Mouse (Mus musculus): ENCODE data around the gene Sf3a1. TPM values are rescaled to one million over a fixed set of nuclear protein-coding genes. Genes with fewer than 3 reads are reported as not detected.

The Sf3a1 gene
- polyA plus RNA-seq, 1 experiment from 2014 or later = 71.4 TPM

DNA sequence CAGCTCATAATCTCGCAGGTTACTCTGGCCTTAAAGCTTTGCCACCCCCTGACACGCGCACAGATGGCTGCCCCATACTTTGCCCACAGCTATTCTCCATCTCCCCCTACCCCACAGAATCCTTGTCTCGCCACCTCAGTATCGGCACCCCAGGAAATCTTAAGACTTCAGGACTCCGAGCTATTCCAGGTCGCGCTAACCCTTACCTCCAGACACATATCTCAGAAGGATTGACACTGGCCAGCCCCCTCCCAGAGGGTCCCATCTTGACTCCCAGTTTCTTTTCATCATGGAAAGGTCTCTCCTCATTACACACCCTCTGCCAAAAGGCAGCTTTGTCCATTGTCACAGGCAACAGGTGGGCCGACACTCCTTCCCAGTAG lies 27.2 kb downstream of the Sf3a1 start:
- ATAC-seq (ENCODE audit: insufficient number of reproducible peaks, insufficient read depth, low FRiP score, low TSS enrichment, low read depth) = no peak
- 12% methylated on average over 9 of the region's 9 CpGs for WGBS
- 0 out of 2 replicates have a peak, but pooled peaks cover 4% of the 10 kb centered on the region for H3K27me3 ChIP-seq

DNA sequence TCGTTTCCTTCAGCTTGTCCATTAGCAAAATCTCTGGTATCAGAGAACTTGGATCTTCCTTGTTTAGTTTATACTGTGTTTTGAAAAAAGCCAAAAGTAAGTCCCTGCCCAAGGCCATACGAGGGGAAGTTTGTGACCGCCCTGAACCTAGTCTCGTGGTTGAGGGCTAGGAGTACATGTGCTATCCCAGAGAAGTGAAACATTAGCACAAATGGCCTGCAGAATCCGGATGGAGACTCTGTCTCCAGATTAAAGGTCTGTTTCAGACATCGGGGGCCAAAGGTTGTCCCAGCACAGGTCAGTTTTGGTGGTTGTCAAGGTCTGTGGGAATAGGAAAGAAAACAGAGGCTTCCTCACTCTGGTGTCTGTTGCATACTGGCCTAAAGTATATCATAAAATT lies 29.0 kb downstream of the Sf3a1 start:
- Histone ChIP-seq H3K27ac (no peak overlapping the region), H3K9ac (replicated peaks) (no peak overlapping the region), H3K4me1 (replicated peaks) (peaks cover 36% of the 10 kb centered on the region), H3K4me3 (replicated peaks) (no peak overlapping the region), H3K4me2 (no peak overlapping the region), H3K9me3 (no peaks in the 10 kb centered on the region), H3K27me3 (0 out of 2 replicates have a peak, but pooled peaks cover 4% of the 10 kb centered on the region), H3K36me3 (no peaks in the 10 kb centered on the region)
- no peak for ATAC-seq (ENCODE audit: insufficient number of reproducible peaks, insufficient read depth, low FRiP score, low TSS enrichment, low read depth)
- WGBS = 93% methylated on average over 6 of the region's 6 CpGs

More for the DNA sequence above, 27.2 kb downstream of the Sf3a1 start:
- Histone ChIP-seq H3K27ac (no peak overlapping the region; the same call in 1 of the 2 replicates), H3K4me1 (replicated peaks) (peaks cover 31% of the 10 kb centered on the region), H3K9ac (replicated peaks) (peak overlapping the region; percentile 88), H3K4me2 (peak overlapping the region; percentile 82), H3K36me3 (peaks cover 11% of the 10 kb centered on the region), H3K4me3 (replicated peaks) (peak overlapping the region; percentile 84), H3K9me3 (no peaks in the 10 kb centered on the region)

DNA sequence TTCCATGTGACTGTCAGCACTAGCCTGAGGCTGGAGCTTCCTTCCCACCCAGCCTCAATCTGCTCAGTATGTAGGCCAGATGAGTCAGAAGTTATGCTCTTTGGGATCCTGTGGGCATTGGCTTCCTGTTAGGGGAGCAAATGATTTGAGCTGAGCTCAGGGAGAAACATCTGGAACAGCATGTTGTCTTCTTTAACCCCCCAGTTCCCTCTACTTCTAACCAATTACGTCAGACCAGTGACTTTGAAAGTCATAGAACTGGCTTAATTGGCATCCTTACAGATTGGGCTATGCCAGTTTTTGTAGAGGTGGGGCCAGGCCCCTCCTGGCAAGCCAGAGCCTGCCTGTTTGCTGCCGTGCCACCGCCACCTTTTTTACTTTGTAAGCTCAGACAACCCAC lies 30.5 kb downstream of the Sf3a1 start:
- H3K4me2 ChIP-seq = no peak overlapping the region
- no peak overlapping the region for H3K27ac ChIP-seq
- 49% methylated on average over 3 of the region's 3 CpGs for WGBS
- ATAC-seq (ENCODE audit: insufficient number of reproducible peaks, insufficient read depth, low FRiP score, low TSS enrichment, low read depth) = no peak
- H3K27me3 ChIP-seq = 0 out of 2 replicates have a peak, but pooled peaks cover 4% of the 10 kb centered on the region
- H3K4me1 ChIP-seq (replicated peaks) = peaks cover 36% of the 10 kb centered on the region
- H3K9me3 ChIP-seq = no peaks in the 10 kb centered on the region
- H3K36me3 ChIP-seq = no peaks in the 10 kb centered on the region
- H3K4me3 ChIP-seq (replicated peaks) = no peak overlapping the region
- no peak overlapping the region for H3K9ac ChIP-seq (replicated peaks)

DNA sequence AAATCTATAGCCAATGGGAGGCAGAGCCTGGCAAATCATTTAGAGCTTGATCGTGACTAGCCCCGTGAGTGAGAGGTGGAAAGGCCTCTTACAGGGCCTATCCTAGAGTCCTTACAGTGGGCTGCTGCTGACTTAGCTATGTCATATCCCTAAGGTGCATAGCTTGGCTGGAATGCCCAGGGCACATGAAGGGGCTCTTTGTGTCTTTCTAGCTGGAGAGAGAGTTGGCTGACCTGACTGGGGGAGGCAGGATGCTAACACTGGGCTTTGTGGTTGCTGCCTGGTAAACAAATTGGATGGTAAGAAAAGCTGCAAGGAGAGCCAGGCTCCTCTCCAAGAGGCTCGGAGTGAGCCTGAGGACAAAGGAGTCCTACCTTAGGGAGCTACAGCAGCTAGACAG lies 32.6 kb downstream of the Sf3a1 start:
- ATAC-seq (ENCODE audit: insufficient number of reproducible peaks, insufficient read depth, low FRiP score, low TSS enrichment, low read depth) = no peak
- Histone ChIP-seq H3K9me3 (no peaks in the 10 kb centered on the region), H3K27ac (peak overlapping the region; percentile 79), H3K27me3 (0 out of 2 replicates have a peak, but pooled peaks cover 2% of the 10 kb centered on the region), H3K9ac (replicated peaks) (no peak overlapping the region), H3K4me1 (replicated peaks) (peaks cover 32% of the 10 kb centered on the region), H3K4me2 (no peak overlapping the region), H3K4me3 (replicated peaks) (no peak overlapping the region), H3K36me3 (0 out of 2 replicates have a peak, but pooled peaks cover 2% of the 10 kb centered on the region)
- WGBS = 71% methylated on average over 3 of the region's 3 CpGs

DNA sequence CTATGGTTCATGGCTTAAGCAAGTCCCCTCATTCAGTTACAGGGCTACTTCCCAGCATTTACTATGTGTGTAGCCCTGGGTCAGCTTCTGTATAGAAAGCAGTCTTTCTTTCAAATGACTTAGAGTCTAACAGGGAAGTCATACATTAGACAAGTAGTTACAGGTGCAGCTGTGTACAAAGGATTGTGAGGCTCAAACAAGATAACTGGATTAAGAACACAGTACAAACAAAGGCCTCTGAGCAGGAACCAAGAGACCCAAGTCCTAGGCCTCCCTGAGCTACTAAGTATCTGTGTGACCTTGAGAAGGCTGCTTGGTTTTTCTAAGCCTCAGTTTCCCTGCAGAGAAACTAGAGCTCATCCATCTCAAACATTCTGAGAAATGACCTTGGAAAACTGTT lies 33.3 kb downstream of the Sf3a1 start:
- Histone ChIP-seq H3K9me3 (no peaks in the 10 kb centered on the region), H3K36me3 (0 out of 2 replicates have a peak, but pooled peaks cover 2% of the 10 kb centered on the region), H3K4me1 (replicated peaks) (peaks cover 29% of the 10 kb centered on the region), H3K9ac (replicated peaks) (no peak overlapping the region), H3K27ac (peak overlapping the region; percentile 79; the same call in 1 of the 2 replicates), H3K4me2 (no peak overlapping the region), H3K4me3 (replicated peaks) (no peak overlapping the region), H3K27me3 (no peaks in the 10 kb centered on the region)
- ATAC-seq (ENCODE audit: insufficient number of reproducible peaks, insufficient read depth, low FRiP score, low TSS enrichment, low read depth) = no peak

DNA sequence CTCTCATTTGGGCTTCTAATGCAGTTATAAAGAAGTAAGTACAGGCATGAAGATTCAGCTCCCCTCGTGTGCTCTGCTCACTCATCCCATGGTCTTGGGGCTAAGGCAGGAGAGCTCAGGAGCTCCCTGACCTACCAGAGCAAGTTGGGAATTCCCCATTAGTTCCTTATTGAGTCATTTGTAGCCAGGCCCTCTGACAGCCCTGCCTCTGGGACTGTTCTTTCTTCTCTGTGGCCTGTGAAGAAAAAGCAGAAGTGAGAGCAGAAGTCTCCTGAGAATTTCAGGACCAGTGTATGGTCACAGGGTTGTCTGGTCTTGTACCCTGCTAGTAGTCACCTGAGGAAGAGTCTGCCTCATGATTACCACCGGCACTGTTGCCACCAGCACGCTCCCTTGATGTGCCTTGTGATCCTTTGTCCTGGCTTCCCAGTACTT lies 35.5 kb downstream of the Sf3a1 start:
- no peaks in the 10 kb centered on the region for H3K27me3 ChIP-seq
- H3K27ac ChIP-seq = no peak overlapping the region
- 0 out of 2 replicates have a peak, but pooled peaks cover 2% of the 10 kb centered on the region for H3K36me3 ChIP-seq
- H3K9ac ChIP-seq (replicated peaks) = no peak overlapping the region
- 77% methylated on average over 3 of the region's 3 CpGs for WGBS
- no peak for ATAC-seq (ENCODE audit: insufficient number of reproducible peaks, insufficient read depth, low FRiP score, low TSS enrichment, low read depth)
- no peaks in the 10 kb centered on the region for H3K9me3 ChIP-seq
- H3K4me1 ChIP-seq (replicated peaks) = peaks cover 22% of the 10 kb centered on the region
- H3K4me3 ChIP-seq (replicated peaks) = no peak overlapping the region
- no peak overlapping the region for H3K4me2 ChIP-seq

DNA sequence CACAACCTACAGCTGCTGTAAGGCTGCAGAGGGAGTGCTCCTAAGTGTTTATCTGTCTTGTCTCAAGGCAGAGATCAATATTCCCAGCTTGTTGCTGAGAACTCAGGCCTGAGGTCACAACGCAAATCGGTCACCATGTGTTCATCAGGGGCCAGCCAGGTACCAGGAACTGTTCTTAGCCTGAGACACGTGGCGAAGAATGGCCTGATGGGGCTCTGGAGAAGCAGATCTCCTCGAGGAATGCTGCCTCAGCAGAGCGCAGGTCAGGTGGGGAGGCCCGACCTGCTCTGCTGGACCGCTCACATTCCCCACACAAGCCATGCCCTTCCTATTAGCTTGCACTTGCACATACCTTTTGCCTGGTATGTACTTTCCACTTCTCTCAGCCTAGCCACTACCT lies 36.5 kb downstream of the Sf3a1 start:
- no peak for ATAC-seq (ENCODE audit: insufficient number of reproducible peaks, insufficient read depth, low FRiP score, low TSS enrichment, low read depth)
- 65% methylated on average over 8 of the region's 8 CpGs for WGBS

DNA sequence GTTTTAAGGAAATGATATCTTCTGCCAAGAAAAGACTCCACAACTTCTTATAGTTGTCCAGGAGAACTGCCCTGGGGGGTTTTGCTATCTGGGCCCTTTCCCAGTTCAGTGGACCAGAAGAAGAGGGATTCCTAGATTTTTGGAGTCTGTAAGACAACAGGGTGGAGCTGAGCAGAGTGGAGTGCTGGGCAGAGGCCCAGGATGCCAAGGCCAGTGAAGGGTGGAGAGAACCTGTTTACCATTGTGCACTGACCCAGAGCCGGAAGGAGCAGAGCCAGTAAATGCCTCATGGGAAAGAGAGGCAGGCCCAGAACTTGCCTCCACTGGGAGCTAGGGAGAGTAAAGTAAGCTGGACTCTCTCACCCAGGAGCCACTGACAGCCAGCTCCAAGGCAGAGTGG lies 37.5 kb downstream of the Sf3a1 start:
- WGBS = 94% methylated on average over 1 of the region's 1 CpGs
- ATAC-seq (ENCODE audit: insufficient number of reproducible peaks, insufficient read depth, low FRiP score, low TSS enrichment, low read depth) = no peak
- Histone ChIP-seq H3K4me3 (replicated peaks) (no peak overlapping the region), H3K27ac (no peak overlapping the region), H3K36me3 (0 out of 2 replicates have a peak, but pooled peaks cover 2% of the 10 kb centered on the region), H3K9me3 (no peaks in the 10 kb centered on the region), H3K9ac (replicated peaks) (no peak overlapping the region), H3K4me1 (replicated peaks) (0 out of 2 replicates have a peak, but pooled peaks cover 1% of the 10 kb centered on the region), H3K4me2 (no peak overlapping the region), H3K27me3 (no peaks in the 10 kb centered on the region)

More for the DNA sequence above, 36.5 kb downstream of the Sf3a1 start:
- H3K27ac ChIP-seq = peak overlapping the region; percentile 12; the same call in 1 of the 2 replicates
- H3K9me3 ChIP-seq = no peaks in the 10 kb centered on the region
- H3K4me2 ChIP-seq = no peak overlapping the region
- H3K4me1 ChIP-seq (replicated peaks) = peaks cover 12% of the 10 kb centered on the region
- no peaks in the 10 kb centered on the region for H3K27me3 ChIP-seq
- H3K36me3 ChIP-seq = 0 out of 2 replicates have a peak, but pooled peaks cover 2% of the 10 kb centered on the region
- no peak overlapping the region for H3K9ac ChIP-seq (replicated peaks)
- no peak overlapping the region for H3K4me3 ChIP-seq (replicated peaks)

DNA sequence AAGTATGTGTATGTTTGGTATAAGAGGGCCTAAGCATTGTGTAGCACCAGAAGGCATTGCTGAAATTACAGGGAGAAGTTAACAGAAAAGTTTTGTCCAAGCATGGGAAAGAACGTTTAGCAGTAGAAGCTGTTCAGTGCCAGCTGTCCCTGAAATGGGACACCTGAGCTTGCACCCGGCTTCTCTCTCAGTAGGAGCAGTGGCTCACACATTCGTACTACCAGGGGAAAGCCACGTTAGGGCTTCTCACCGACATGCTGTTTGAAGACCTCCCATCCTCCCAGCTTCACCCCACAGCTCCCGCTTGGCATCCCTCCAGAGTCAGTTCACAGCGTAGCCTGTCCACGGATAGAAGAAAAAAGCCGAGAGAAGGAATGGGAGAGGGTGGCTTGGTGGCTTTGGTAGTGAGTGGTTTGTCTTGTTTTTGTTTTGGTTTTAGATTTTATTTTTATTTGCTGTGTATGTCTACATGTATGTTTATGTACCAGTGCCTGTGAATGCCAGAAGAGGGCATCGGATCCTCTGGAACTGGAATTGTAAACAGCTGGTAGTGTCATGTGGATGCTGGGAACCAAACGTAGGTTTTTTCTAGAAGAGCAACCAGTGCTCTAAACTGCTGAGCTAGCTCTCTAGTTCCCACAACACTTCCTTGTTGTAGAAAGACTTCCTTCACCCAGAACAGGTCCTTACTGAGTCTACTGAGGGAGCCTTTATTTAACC lies 42.0 kb downstream of the Sf3a1 start:
- Histone ChIP-seq H3K27me3 (no peaks in the 10 kb centered on the region), H3K9ac (replicated peaks) (no peak overlapping the region), H3K4me1 (replicated peaks) (no peaks in the 10 kb centered on the region), H3K9me3 (no peaks in the 10 kb centered on the region), H3K36me3 (peaks cover 17% of the 10 kb centered on the region), H3K4me2 (no peak overlapping the region), H3K27ac (no peak overlapping the region), H3K4me3 (replicated peaks) (no peak overlapping the region)
- ATAC-seq (ENCODE audit: insufficient number of reproducible peaks, insufficient read depth, low FRiP score, low TSS enrichment, low read depth) = no peak
- WGBS = 79% methylated on average over 11 of the region's 11 CpGs

DNA sequence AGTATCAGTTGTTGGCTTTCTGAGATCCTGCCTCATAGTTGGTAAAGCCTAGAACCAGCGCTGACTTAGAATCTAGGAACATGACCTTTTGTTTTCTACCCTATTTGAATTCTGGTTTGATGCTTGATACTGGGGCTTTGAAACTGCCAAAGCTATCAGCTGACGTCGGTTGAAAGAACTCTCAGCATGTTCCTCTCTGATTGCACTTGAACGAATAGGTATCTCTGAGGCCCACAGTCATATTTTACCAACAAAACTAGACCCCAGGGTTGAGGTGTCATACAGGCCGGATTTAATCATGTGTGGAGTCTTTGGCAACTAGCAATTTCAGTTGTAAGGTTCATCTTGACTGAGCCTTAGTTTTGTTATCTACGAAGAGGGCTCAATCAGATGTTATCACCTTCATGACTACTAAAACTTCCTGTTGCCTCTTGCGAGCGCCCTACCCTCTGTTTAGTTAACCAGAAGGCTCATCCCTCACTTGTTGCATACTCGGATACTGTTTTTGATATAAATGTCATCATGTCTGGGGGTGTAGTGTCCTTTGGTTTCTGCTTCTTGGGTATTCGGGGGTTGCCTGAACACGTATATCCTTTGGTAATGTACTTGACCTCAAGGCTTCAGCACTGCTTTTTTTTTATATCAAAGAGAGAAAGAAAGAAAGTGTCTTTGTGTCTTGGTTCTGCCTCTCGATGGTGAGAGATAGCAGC lies 43.0 kb downstream of the Sf3a1 start:
- ATAC-seq (ENCODE audit: insufficient number of reproducible peaks, insufficient read depth, low FRiP score, low TSS enrichment, low read depth) = no peak
- 89% methylated on average over 12 of the region's 12 CpGs for WGBS
- Histone ChIP-seq H3K4me1 (replicated peaks) (no peaks in the 10 kb centered on the region), H3K36me3 (peaks cover 27% of the 10 kb centered on the region), H3K9me3 (no peaks in the 10 kb centered on the region), H3K4me2 (no peak overlapping the region), H3K27me3 (no peaks in the 10 kb centered on the region), H3K27ac (no peak overlapping the region), H3K9ac (replicated peaks) (no peak overlapping the region), H3K4me3 (replicated peaks) (no peak overlapping the region)

DNA sequence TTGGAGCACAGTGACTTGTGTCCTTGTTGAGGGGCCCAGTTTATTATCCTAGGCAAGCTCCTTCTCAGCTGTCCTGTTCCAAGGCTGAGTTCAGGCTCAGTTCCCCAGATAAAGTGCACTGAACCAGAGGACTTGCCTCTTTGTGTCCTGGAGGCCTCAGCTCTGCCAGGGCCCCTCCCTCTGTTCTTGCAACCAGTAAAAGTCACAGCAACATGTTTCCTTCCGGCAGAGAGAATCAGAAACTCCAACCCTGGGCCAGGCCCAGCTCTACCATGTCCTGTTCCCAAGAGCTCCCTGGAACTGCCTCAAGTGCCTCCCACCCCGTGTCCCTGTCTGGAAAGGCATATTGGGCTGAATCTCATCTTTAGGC lies 43.5 kb downstream of the Sf3a1 start:
- no peaks in the 10 kb centered on the region for H3K9me3 ChIP-seq
- no peak overlapping the region for H3K4me2 ChIP-seq
- H3K36me3 ChIP-seq = peaks cover 32% of the 10 kb centered on the region
- no peak overlapping the region for H3K9ac ChIP-seq (replicated peaks)
- WGBS = 50% methylated on average over 2 of the region's 2 CpGs
- H3K4me3 ChIP-seq (replicated peaks) = no peak overlapping the region
- H3K27ac ChIP-seq = no peak overlapping the region
- ATAC-seq (ENCODE audit: insufficient number of reproducible peaks, insufficient read depth, low FRiP score, low TSS enrichment, low read depth) = no peak
- no peaks in the 10 kb centered on the region for H3K27me3 ChIP-seq
- H3K4me1 ChIP-seq (replicated peaks) = no peaks in the 10 kb centered on the region
